Mouse (Mus musculus): ENCODE measurements around the gene Ifna14. TPM values are rescaled to one million over a fixed set of nuclear protein-coding genes. Genes with fewer than 3 reads are reported as not detected.
"Not testable (repeated sequence)": the region's sequence is repeated elsewhere in the genome, so short reads cannot be mapped to it uniquely, and the experiment has no call there.

Ifna14 gene
- polyA plus RNA-seq (2012; rRNA removed): not detected in 2 replicates

DNA sequence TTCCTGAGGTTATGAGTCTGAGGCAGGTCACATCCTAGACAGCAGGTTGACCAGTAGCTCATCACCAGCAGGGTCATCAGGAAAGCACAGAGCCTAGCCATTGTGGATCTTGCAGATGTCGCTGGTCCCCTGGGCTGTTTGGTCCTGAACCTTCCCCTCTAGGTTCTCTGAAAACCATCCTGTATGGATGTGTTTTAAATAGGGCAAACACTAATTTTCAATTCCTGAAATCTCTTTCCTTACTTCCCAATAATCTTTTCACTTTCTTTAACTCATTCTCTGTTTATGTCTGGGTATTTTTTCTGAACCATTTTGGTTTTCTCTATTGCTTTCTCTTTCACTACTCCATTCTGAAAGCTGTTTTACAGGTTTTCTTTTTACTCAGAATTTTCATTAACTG, at the start of gene Ifna14:
TSS of gene Ifna14 (minus strand) at position 101 of the 400 bp plus-strand sequence.
- DNase-seq (ENCODE audit: low spot score): no peak

- no peak for DNase-seq (ENCODE audit: low spot score)
These were observed 31.7 kb upstream of the Ifna14 start, which contains the start of gene Ifna12 for GRCm38 (mm10) chr4:88603276-88603675. TSS of gene Ifna12 (minus strand) at chr4:88603376.

- DNase-seq (ENCODE audit: low spot score): no peak
These were observed 20.7 kb upstream of the Ifna14 start, which contains the start of gene Ifna9 for GRCm38 (mm10) chr4:88592285-88592684. TSS of gene Ifna9 (minus strand) at chr4:88592385.

DNA sequence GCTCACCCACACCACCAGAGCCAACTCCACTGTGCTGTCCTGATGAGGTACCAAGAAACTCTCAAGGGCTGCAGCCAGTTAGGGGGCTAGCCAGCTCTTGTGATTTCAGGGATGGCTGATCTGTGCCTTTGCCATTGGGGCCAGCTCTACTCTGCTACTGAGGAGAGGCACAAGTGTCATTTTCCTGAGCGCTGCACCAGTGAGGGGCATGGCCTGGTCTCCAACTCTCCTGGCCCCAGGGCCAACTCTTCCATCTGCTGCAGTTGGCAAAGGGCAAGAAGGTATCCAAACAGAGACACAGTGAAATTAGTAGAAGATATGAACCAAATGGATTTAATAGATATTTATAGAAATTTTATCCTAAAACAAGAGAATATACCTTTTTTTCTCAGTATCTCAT, 9.8 kb downstream of the Ifna14 start:
- DNase-seq (ENCODE audit: low spot score): no peak

GRCm38 (mm10) chr4:88558145-88558544, 13.5 kb downstream of the Ifna14 start, which contains the start of gene Ifna15:
TSS of gene Ifna15 (minus strand) at chr4:88558245.
- not testable (repeated sequence) for DNase-seq (ENCODE audit: low spot score)

GRCm38 (mm10) chr4:88550161-88550945, 21.2 kb downstream of the Ifna14 start:
- DNase-seq (ENCODE audit: low spot score): no peak

GRCm38 (mm10) chr4:88547986-88548385, 23.6 kb downstream of the Ifna14 start:
- no peak for DNase-seq (ENCODE audit: low spot score)

DNA sequence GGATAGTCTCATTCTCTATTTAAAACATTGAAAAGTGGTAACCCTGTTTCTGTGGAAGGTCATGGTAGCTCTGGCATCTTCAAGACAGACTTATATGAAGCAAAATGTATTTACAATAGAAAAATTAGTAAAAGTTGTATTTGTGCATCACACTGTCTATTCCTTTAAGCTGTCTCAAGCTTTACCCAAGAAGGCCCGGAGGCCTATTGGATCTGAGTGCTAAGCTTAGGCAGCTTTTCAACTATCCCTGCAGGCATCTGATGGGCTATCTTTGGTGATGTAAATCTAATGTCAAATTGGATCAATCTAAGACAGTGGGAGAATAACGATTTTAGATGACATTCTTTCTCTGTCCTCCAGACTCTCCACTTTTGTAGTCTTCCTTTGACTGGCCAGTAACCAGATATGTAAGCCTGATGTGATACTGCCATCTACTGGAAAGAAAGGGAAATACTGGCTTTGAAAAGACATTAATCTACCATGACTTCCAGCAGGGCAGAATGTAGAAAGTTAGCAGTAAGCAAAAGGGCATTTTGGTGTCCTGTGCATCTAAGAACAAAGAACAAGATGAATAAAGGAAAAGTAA, 27.9 kb downstream of the Ifna14 start:
- no peak for DNase-seq (ENCODE audit: low spot score)

GRCm38 (mm10) chr4:88537328-88537727, 34.3 kb downstream of the Ifna14 start:
- no peak for DNase-seq (ENCODE audit: low spot score)

- DNase-seq (ENCODE audit: low spot score): no peak
These were observed 35.0 kb downstream of the Ifna14 start for GRCm38 (mm10) chr4:88536640-88537039.

GRCm38 (mm10) chr4:88535742-88536141, 35.9 kb downstream of the Ifna14 start:
- no peak for DNase-seq (ENCODE audit: low spot score)

- no peak for DNase-seq (ENCODE audit: low spot score)
These were observed 36.7 kb downstream of the Ifna14 start for GRCm38 (mm10) chr4:88534903-88535302.

- no peak for DNase-seq (ENCODE audit: low spot score)
These were observed 38.1 kb downstream of the Ifna14 start for GRCm38 (mm10) chr4:88533499-88533898.

DNA sequence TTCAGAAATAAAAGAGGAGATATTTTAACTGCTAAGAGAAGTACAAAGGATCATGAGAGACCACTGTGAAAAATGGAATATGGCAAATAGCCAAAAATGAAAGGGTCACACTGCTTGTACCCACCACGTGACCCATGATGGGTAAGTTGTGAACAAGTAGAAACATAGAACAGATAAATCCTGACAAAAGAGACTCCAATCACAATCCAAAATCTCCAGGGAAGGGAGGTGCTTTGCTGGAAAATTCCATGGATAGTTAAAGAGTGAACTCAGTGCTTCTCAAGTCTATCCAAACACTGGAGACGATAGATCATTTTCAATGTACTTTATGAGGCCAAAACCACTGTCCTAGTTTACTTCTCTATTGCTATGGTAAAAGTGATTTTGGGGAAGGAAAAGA, 40.7 kb downstream of the Ifna14 start:
- DNase-seq (ENCODE audit: low spot score): no peak

DNA sequence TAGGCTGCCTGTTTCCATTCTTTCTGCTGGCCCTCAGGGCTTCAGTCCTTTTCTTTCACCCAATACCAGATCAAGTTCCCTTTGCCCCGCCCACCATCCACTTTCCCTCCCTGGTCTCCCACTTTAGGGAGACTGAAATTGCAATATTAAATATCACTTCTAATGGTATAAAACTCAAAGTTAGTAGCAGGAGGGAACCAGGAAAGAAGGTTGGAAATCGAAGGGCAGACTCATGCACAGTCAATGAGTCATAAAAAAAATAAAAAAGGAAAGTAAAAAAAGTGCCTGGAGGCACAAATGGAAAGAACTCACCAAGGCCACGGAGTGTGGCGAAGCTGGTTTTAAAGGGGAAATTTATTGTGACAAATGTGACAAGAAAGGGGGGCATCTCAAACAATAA, 41.3 kb downstream of the Ifna14 start:
- DNase-seq (ENCODE audit: low spot score): no peak

DNA sequence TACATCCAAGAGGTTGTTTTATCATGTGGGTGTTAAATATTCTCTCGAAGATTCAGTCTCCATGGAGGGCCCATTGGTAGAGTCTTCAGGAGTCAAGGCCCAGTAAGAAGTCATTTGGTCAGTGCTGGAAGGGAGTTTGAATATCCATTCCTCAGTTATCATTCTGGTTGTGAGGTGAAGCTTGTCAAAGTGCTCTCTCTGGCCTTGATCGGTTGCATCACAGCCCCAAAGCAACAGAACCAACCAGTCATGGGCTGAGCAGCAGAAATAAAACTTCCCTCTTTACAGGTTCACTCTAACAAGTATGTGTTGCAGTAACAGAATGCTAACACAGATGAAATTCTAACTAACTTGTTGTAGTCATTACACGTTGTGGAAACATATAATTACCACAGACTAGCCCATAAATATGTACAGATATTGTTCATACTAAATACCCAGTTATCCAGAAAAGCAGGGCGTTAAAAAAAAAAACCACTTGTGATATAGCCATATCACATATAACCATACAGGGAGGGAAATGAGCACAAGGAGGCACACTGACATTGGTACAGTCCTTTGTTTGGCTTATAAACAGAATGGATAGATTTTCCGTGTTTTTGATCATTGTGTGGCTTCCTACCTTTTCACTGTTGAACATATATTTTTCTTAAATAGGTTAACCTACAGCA, 45.1 kb downstream of the Ifna14 start:
- DNase-seq (ENCODE audit: low spot score): no peak

DNA sequence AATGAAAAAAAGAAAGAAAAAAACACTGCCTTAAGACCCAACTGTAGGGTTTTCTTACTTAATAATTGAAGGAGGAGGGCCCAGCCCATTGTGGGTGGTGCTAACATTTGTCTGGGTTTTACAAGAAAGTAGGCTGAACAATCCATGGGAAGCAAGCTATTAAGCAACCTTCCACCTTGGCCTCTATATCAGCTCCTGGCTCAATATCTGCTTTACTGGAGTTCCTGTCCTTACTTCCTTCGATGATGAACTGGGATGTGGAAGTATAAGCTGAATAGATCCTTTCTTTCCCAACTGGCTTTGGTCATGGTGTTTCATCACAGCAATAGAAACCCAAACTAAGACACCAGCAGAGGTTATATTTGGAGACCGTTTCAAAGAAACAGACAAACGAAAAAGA, 46.2 kb downstream of the Ifna14 start:
- no peak for DNase-seq (ENCODE audit: low spot score)

- DNase-seq (ENCODE audit: low spot score): no peak
These were observed 48.4 kb downstream of the Ifna14 start for GRCm38 (mm10) chr4:88523241-88523640.

- no peak for DNase-seq (ENCODE audit: low spot score)
These were observed 48.9 kb downstream of the Ifna14 start, which contains the start of gene Ifnb1 for GRCm38 (mm10) chr4:88522674-88523073. TSS of gene Ifnb1 (minus strand) at chr4:88522774.
